Mouse (Mus musculus) skeletal muscle tissue, postnatal 0 days (tissue): Measurements from ENCODE around the gene 1600014C10Rik. TPM values are rescaled to one million over a fixed set of nuclear protein-coding genes. Genes with fewer than 3 reads are reported as not detected.

Experiments used
- polyA plus RNA-seq: library from polyadenylated mRNA; unstranded; fragments of >200 nt; fragmentation: Nextera tagmentation; extraction: Ambion mirVana; gene quantifications from 2 replicates; pipeline ENCODE4 v1.2.1, GENCODE M21; 2015

1600014C10Rik gene
- 9.4 and 23.1 TPM in 2 replicates for polyA plus RNA-seq

GRCm38 (mm10) chr7:38182962-38183687, at the start of gene 1600014C10Rik:
Gene 1600014C10Rik (plus strand): TSS chr7:38183217.

GRCm38 (mm10) chr7:38227900-38228298, 44.9 kb downstream of the 1600014C10Rik start, which contains the start of gene Plekhf1:
Gene Plekhf1 (minus strand): TSS chr7:38228016.

Other genes with a start within 250 kb of the 1600014C10Rik start
- 35.2 and 35.8 TPM in 2 replicates for gene Uri1, start 159.7 kb upstream of the 1600014C10Rik start, polyA plus RNA-seq
- 21.3 and 26.6 TPM in 2 replicates for gene Ccne1, start 75.7 kb upstream of the 1600014C10Rik start, polyA plus RNA-seq
- gene Plekhf1, start 44.8 kb downstream of the 1600014C10Rik start, polyA plus RNA-seq, result 4.9 and 5.5 TPM in 2 replicates
- gene Pop4, start 88.2 kb downstream of the 1600014C10Rik start, polyA plus RNA-seq, result 21.1 and 29.3 TPM in 2 replicates